Mouse (Mus musculus) urinary bladder, postnatal 36 days (tissue): Measurements from ENCODE around the gene Psmb6.

Experiments
- DNase-seq, 2 experiments: peaks; one replicate each; pipeline ENCODE4 v3.0.0; 2022; ENCODE audit warnings: low spot score in 2 of 2, mixed read lengths in 1 of 2

The Psmb6 gene

GRCm38 (mm10) chr11:70525184-70525678 is at the start of gene Psmb6:
Gene Psmb6, plus strand, starts transcription at chr11:70525367.
- peak; percentile 82 to 89 for DNase-seq

GRCm38 (mm10) chr11:70485498-70485897 is 39.7 kb upstream of the Psmb6 start:
- no peak for DNase-seq

GRCm38 (mm10) chr11:70487816-70488215 is 37.4 kb upstream of the Psmb6 start:
- no peak for DNase-seq

GRCm38 (mm10) chr11:70489138-70489537 is 36.0 kb upstream of the Psmb6 start:
- DNase-seq, result no peak

- DNase-seq, result no peak
These were observed 35.5 kb upstream of the Psmb6 start for GRCm38 (mm10) chr11:70489684-70490083.

- no peak for DNase-seq
These were observed 25.3 kb upstream of the Psmb6 start for GRCm38 (mm10) chr11:70499566-70500475.

GRCm38 (mm10) chr11:70500476-70500812 is 24.7 kb upstream of the Psmb6 start:
- no peak for DNase-seq

- no peak for DNase-seq
These were observed 23.1 kb upstream of the Psmb6 start for GRCm38 (mm10) chr11:70502018-70502417.

- DNase-seq, result no peak
These were observed 20.2 kb upstream of the Psmb6 start, which contains the start of gene Tm4sf5 for GRCm38 (mm10) chr11:70504970-70505369. Gene Tm4sf5, plus strand, starts transcription at chr11:70505244.

- DNase-seq, result peak; percentile 65 to 68
These were observed 18.8 kb upstream of the Psmb6 start for GRCm38 (mm10) chr11:70506385-70506784.

GRCm38 (mm10) chr11:70506962-70507515 is 18.1 kb upstream of the Psmb6 start:
- DNase-seq, result no peak

GRCm38 (mm10) chr11:70509753-70510564 is 15.2 kb upstream of the Psmb6 start:
- DNase-seq, result peak in 1 of 2 experiments; percentile 38

GRCm38 (mm10) chr11:70511242-70511641 is 13.9 kb upstream of the Psmb6 start:
- no peak for DNase-seq

- DNase-seq, result no peak
These were observed 13.3 kb upstream of the Psmb6 start for GRCm38 (mm10) chr11:70511825-70512224.

- DNase-seq, result no peak
These were observed 12.3 kb upstream of the Psmb6 start for GRCm38 (mm10) chr11:70512709-70513342.

- no peak for DNase-seq
These were observed 11.6 kb upstream of the Psmb6 start for GRCm38 (mm10) chr11:70513520-70513919.

- DNase-seq, result no peak
These were observed 10.9 kb upstream of the Psmb6 start, which contains the start of gene Vmo1 for GRCm38 (mm10) chr11:70514288-70514687. Gene Vmo1, minus strand, starts transcription at chr11:70514616.

- DNase-seq, result no peak
These were observed 8.8 kb upstream of the Psmb6 start for GRCm38 (mm10) chr11:70516352-70516751.

GRCm38 (mm10) chr11:70518436-70518835 is 6.7 kb upstream of the Psmb6 start:
- no peak for DNase-seq

GRCm38 (mm10) chr11:70518923-70519322 is 6.2 kb upstream of the Psmb6 start, which contains the start of gene Gltpd2:
Gene Gltpd2, plus strand, starts transcription at chr11:70519196.
- no peak for DNase-seq

GRCm38 (mm10) chr11:70520178-70520769 is 4.9 kb upstream of the Psmb6 start:
- DNase-seq, result peak in 1 of 2 experiments; percentile 32
